8 mouse cellular contexts compared by ENCODE assay signal in the genomic region with DNA sequence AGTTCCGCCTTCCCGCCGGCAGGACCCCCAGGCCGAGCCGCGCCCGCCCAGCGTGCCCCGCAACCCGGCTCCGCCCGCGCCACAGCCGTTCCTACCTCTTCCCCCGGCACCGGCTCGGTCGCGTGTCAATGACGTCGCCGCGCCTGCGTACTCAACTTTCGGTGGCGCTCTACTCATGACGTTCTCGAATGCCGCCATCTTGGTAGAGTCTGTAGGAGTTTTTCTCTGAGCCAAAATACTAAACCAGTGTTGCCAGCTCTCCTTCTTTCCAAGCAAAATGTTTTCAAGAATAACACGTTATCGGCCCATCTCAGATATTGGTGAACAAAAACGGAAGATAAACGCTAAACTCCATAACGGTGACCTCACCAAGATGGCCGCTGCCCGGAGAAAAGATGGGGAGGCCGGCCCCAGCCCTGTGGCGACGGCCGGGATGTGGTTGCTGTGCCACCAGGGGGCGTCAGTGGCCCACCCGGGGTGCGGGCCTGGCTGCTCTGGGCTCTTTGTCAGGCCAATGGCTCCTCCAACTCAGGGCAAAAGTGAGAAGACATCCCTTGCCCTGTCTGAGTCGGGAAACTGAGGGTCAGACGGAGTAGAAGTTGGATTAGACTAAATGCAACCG. TPM values are rescaled to one million over a fixed set of nuclear protein-coding genes. Genes with fewer than 3 reads are reported as not detected.
A peak's percentile ranks its signal among the peaks of the same experiment; 100 is the strongest.
DNase-seq lines count a peak whose midpoint lies in the region; ATAC-seq and TF ChIP-seq lines count a peak whose summit lies in the region.

A gene (minus strand): TSS at position 572 of the 622 bp plus-strand sequence.

- DNase-seq in 3134 (ENCODE audit: extremely low read depth, insufficient read length, low spot score): peak; percentile 91
- peak; percentile 92 to 97 for DNase-seq in adrenal gland, postnatal 4 days (ENCODE audit: low spot score in 2 of 2)
- DNase-seq in embryonic facial prominence, embryonic 14.5 days (ENCODE audit: low spot score): peak; percentile 97
- peak; percentile 95 for DNase-seq in heart, adult 8-10 months (ENCODE audit: low spot score)
- peak; percentile 98 for DNase-seq in kidney, adult 9 months
- DNase-seq in limb, embryonic 14.5 days (ENCODE audit: low spot score): peak; percentile 95
- DNase-seq in midbrain, postnatal 0 days (ENCODE audit: low spot score): peak; percentile 95
- DNase-seq in spleen, postnatal 14 days (ENCODE audit: low spot score in 2 of 2): peak; percentile 89 to 97

- peaks cover 5% of the 10 kb centered on the region; the same call in 1 of the 2 replicates for H3K4me1 ChIP-seq in embryonic facial prominence, embryonic 14.5 days (ENCODE audit: control insufficient read depth, insufficient read depth, low read length)
- peaks cover 9% of the 10 kb centered on the region for H3K4me1 ChIP-seq in limb, embryonic 14.5 days (ENCODE audit: control insufficient read depth, insufficient read depth, low read length)
- peaks cover 3% of the 10 kb centered on the region; the same call in 1 of the 2 replicates for H3K4me1 ChIP-seq in midbrain, postnatal 0 days (ENCODE audit: insufficient read depth, low read length)

- peak within 1 kb of the TSS; percentile 94 for H3K27ac ChIP-seq in embryonic facial prominence, embryonic 14.5 days (replicated peaks; ENCODE audit: low read depth, low read length)
- peak within 1 kb of the TSS; percentile 91 for H3K27ac ChIP-seq in limb, embryonic 14.5 days (replicated peaks; ENCODE audit: low read depth, low read length)
- peak within 1 kb of the TSS; percentile 85 for H3K27ac ChIP-seq in midbrain, postnatal 0 days (ENCODE audit: low read depth, low read length)

- no peaks in the 10 kb centered on the region for H3K27me3 ChIP-seq in embryonic facial prominence, embryonic 14.5 days (replicated peaks; ENCODE audit: control insufficient read depth, insufficient read depth, low read length)
- H3K27me3 ChIP-seq in limb, embryonic 14.5 days (ENCODE audit: control insufficient read depth, insufficient read depth, low read length): no peaks in the 10 kb centered on the region
- no peaks in the 10 kb centered on the region for H3K27me3 ChIP-seq in midbrain, postnatal 0 days (ENCODE audit: insufficient read depth, low read length)

- ATAC-seq in embryonic facial prominence, embryonic 14.5 days (ENCODE audit: low read depth): peak; percentile 93
- peak; percentile 92 for ATAC-seq in limb, embryonic 14.5 days (ENCODE audit: low FRiP score, low read depth)
- peak; percentile 86 for ATAC-seq in midbrain, postnatal 0 days (ENCODE audit: low FRiP score)

- H3K9me3 ChIP-seq in embryonic facial prominence, embryonic 14.5 days (ENCODE audit: control insufficient read depth, low read length): no peaks in the 10 kb centered on the region
- H3K9me3 ChIP-seq in limb, embryonic 14.5 days (ENCODE audit: control insufficient read depth, low read length): no peaks in the 10 kb centered on the region
- H3K9me3 ChIP-seq in midbrain, postnatal 0 days (ENCODE audit: low read length): no peaks in the 10 kb centered on the region

- H3K36me3 ChIP-seq in embryonic facial prominence, embryonic 14.5 days (ENCODE audit: control insufficient read depth, insufficient read depth, low read length): no peaks in the 10 kb centered on the region
- no peaks in the 10 kb centered on the region for H3K36me3 ChIP-seq in limb, embryonic 14.5 days (ENCODE audit: control insufficient read depth, insufficient read depth, low read length)
- peaks cover 2% of the 10 kb centered on the region; the same call in 1 of the 2 replicates for H3K36me3 ChIP-seq in midbrain, postnatal 0 days (ENCODE audit: insufficient read depth, low read length)

- TF ChIP-seq CTCF in midbrain, postnatal 0 days (IDR thresholded peaks at IDR 0.05): peak; percentile 94

- WGBS in embryonic facial prominence, embryonic 14.5 days: 2% methylated on average over 43 of the region's 46 CpGs
- WGBS in limb, embryonic 14.5 days: 1% methylated on average over 41 of the region's 46 CpGs
- under 1% methylated on average over 46 of the region's 46 CpGs for WGBS in midbrain, postnatal 0 days

- peak; percentile 48; the same call in 1 of the 2 replicates for TF ChIP-seq POLR2A in limb, embryonic 14.5 days (IDR thresholded peaks at IDR 0.05; ENCODE audit: borderline replicate concordance, extremely low read depth, insufficient read depth, insufficient read length)

- peak within 1 kb of the TSS; percentile 81 for H3K4me2 ChIP-seq in embryonic facial prominence, embryonic 14.5 days (ENCODE audit: low read depth, low read length)
- peak within 1 kb of the TSS; percentile 94 for H3K4me2 ChIP-seq in limb, embryonic 14.5 days (replicated peaks; ENCODE audit: low read depth, low read length, severe bottlenecking)
- peak within 1 kb of the TSS; percentile 94 for H3K4me2 ChIP-seq in midbrain, postnatal 0 days (ENCODE audit: low read depth, low read length, poor library complexity, severe bottlenecking)

- peak within 1 kb of the TSS; percentile 90 for H3K4me3 ChIP-seq in embryonic facial prominence, embryonic 14.5 days (ENCODE audit: low read depth, low read length)
- peak within 1 kb of the TSS; percentile 80 for H3K4me3 ChIP-seq in limb, embryonic 14.5 days (replicated peaks; ENCODE audit: low read length)
- H3K4me3 ChIP-seq in midbrain, postnatal 0 days (ENCODE audit: low read depth, low read length): peak within 1 kb of the TSS; percentile 91

- peak within 1 kb of the TSS; percentile 81 for H3K9ac ChIP-seq in embryonic facial prominence, embryonic 14.5 days (ENCODE audit: low read depth, low read length)
- H3K9ac ChIP-seq in limb, embryonic 14.5 days (ENCODE audit: low read depth, low read length, severe bottlenecking): peak within 1 kb of the TSS; percentile 71
- H3K9ac ChIP-seq in midbrain, postnatal 0 days (replicated peaks; ENCODE audit: low read length, poor library complexity, severe bottlenecking): peak within 1 kb of the TSS; percentile 84

RNA-seq across cellular contexts. Expression of the gene that starts here (rescaled TPM):
- total RNA-seq in adrenal gland, postnatal 4 days (2021): 10 to 100 TPM; 36.8 to 38.6 TPM
- 87.1 and 91.3 TPM in 2 replicates for polyA plus RNA-seq in embryonic facial prominence, embryonic 14.5 days (2014; fragmentation: Nextera tagmentation; extraction: Ambion mirVana)
- 10 to 100 TPM; 37.9 to 47.4 (median 45.7) TPM for total RNA-seq in heart, adult 8-10 months (2022)
- polyA plus RNA-seq in limb, embryonic 14.5 days (2012; rRNA removed): 49.2 and 58.9 TPM in 2 replicates
- 96.2 and 97.2 TPM in 2 replicates for polyA plus RNA-seq in limb, embryonic 14.5 days (2014; fragmentation: Nextera tagmentation; extraction: Ambion mirVana)
- total RNA-seq in midbrain, postnatal 0 days (2014; rRNA removed): 44.3 and 48.6 TPM in 2 replicates
- polyA plus RNA-seq in midbrain, postnatal 0 days (2015; fragmentation: Nextera tagmentation; extraction: Ambion mirVana): 159 and 163 TPM in 2 replicates

Comparison
In these comparisons a context has a peak if more than half of its experiments do, and no peak if none do; other contexts are left out.
1. Peak in every context shown above with its lines: DNase-seq, ATAC-seq, H3K4me3 ChIP-seq and H3K27ac ChIP-seq.